Mouse (Mus musculus) MEL (cell line): ENCODE results near the gene Trub1.

Experiments
- CTCF ChIP-seq, 3 experiments: IDR thresholded peaks in 2 of 3; conservative IDR thresholded peaks in 1 of 3; 2 replicates each; pipeline ENCODE4 v1.5.1; 2011 to 2012; ENCODE audit warnings: low read length in 3 of 3, low read depth in 2 of 3, mild to moderate bottlenecking in 2 of 3, improper control_type of control experiment in 1 of 3, inconsistent platforms in 1 of 3, mixed read lengths in 1 of 3, moderate library complexity in 1 of 3; ENCODE audit not compliant: control insufficient read depth in 1 of 3, insufficient read depth in 1 of 3, poor library complexity in 1 of 3, severe bottlenecking in 1 of 3
- GATA1 ChIP-seq: IDR thresholded peaks from 2 replicates; pipeline ENCODE4 v1.6.1; 2011; ENCODE audit warnings: low read depth, low read length, improper control_type of control experiment
- POLR2A ChIP-seq, 2 experiments: IDR thresholded peaks; 2 replicates each; pipeline ENCODE4 v1.6.1; 2011 to 2012; ENCODE audit warnings: low read length in 2 of 2, mild to moderate bottlenecking in 2 of 2, control low read depth in 1 of 2, improper control_type of control experiment in 1 of 2, low read depth in 1 of 2, moderate library complexity in 1 of 2; ENCODE audit not compliant: control insufficient read depth in 1 of 2, insufficient read depth in 1 of 2, poor library complexity in 1 of 2
- RCOR1 ChIP-seq: IDR thresholded peaks from 2 replicates; pipeline ENCODE4 v1.6.1; 2012; ENCODE audit warnings: low read depth, mild to moderate bottlenecking, inconsistent platforms, low read length, improper control_type of control experiment
- USF1 ChIP-seq: IDR thresholded peaks from 2 replicates; pipeline ENCODE4 v1.6.1; 2014; ENCODE audit warnings: low read depth, mild to moderate bottlenecking, inconsistent platforms, low read length, improper control_type of control experiment, moderate library complexity

- peak; percentile 96 to 98 for TF ChIP-seq POLR2A (IDR thresholded peaks at IDR 0.05; ENCODE audit: control insufficient read depth in 1 of 2, insufficient read depth in 1 of 2, low read depth in 1 of 2, low read length in 2 of 2, poor library complexity in 1 of 2)
- TF ChIP-seq USF1, result 0 out of 2 replicates have a peak, but pooled peaks have one; percentile 34
- TF ChIP-seq RCOR1, result peak; percentile 46; the same call in 1 of the 2 replicates
- TF ChIP-seq GATA1, result no peak
- no peak for TF ChIP-seq CTCF (IDR thresholded peaks at IDR 0.05 in 2 of 3, conservative IDR thresholded peaks at IDR 0.05 in 1 of 3; ENCODE audit: control insufficient read depth in 1 of 3, insufficient read depth in 1 of 3, low read depth in 2 of 3, low read length in 3 of 3, poor library complexity in 1 of 3, severe bottlenecking in 1 of 3)
Measured at GRCm38 (mm10) chr19:57452492-57453217, at the start of gene Trub1.
